ENCODE assay signal across 17 mouse cellular contexts in the genomic region with DNA sequence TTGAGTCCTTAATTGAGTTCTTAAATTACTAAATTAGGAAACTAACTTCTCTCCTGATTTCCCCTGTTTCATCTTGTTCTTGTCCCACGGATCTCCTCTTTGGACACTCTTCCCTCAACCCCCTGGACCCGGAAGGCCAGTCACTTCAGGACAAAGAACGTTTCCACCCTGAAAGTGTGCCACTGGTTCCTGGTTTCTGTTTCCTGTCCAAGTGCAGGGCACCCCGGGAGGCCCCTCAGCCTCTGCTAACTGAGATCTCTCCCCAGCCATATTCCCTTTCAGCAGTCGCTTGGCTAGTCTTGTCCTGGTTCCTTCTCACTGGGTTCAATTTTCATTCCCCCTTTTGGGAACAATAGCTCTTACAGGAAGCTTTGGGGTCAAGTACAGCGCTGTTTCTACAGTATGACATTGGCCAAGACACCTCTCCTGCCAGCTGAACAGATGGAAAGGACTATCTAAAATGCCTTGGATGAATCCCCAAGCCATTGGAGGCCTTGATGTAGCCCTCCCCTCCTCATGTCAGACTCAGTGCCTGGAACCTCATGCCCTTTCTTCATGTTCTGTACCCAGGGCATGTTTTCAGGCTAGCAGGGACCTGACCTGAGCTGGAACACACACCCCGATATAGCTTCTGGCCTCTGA.
DNase-seq lines count a peak whose midpoint lies in the region; ATAC-seq and TF ChIP-seq lines count a peak whose summit lies in the region.
"Had no signal": no experiment of that assay in that cellular context is flagged by ENCODE, and none has a peak within 500 bp of the region (broad histone marks: within the 10 kb centered on the region; RNA-seq: fewer than 3 reads in every experiment).

No protein-coding gene starts in this region.

- DNase-seq in heart, postnatal 0 days (ENCODE audit: low spot score): no peak
- DNase-seq in heart, postnatal 4 days: no peak
- peak; percentile 10 for DNase-seq in thymus, postnatal 25 days
- DNase-seq in thymus, adult 2 months: no peak
- DNase-seq in cerebellum, postnatal 36 days: peak; percentile 19 to 31
- DNase-seq in frontal cortex, postnatal 10 days (ENCODE audit: low spot score in 2 of 2): no peak
- no peak for DNase-seq in layer of hippocampus, postnatal 25 days (ENCODE audit: extremely low spot score in 1 of 2, low spot score in 1 of 2)
- DNase-seq: heart, adult 18-20 months; kidney, adult 8-10 months; lung, adult 18-20 months; right cerebral cortex, postnatal 14 days had no signal

- no peak for TF ChIP-seq EP300 in heart, postnatal 0 days (IDR thresholded peaks at IDR 0.05; ENCODE audit: low read depth)

- 64% methylated on average over 7 of the region's 7 CpGs for WGBS in heart, postnatal 0 days
- 55% methylated on average over 7 of the region's 7 CpGs for whole genome bisulfite sequencing in thymus, adult 2 months
- WGBS in intestine, embryonic 15.5 days: 52% methylated on average over 7 of the region's 7 CpGs

- peaks cover 11% of the 10 kb centered on the region; the same call in 1 of the 2 replicates for H3K4me1 ChIP-seq in heart, postnatal 0 days (ENCODE audit: control insufficient read depth, insufficient read depth)
- H3K4me1 ChIP-seq in thymus, adult 2 months (replicated peaks; ENCODE audit: control insufficient read depth, insufficient read depth, low read length): peaks cover 6% of the 10 kb centered on the region; the same call in 1 of the 2 replicates
- H3K4me1 ChIP-seq in intestine, embryonic 15.5 days (replicated peaks): peaks cover 13% of the 10 kb centered on the region

- H3K4me3 ChIP-seq in heart, postnatal 0 days (ENCODE audit: low read depth, low read length): no peak overlapping the region
- H3K4me3 ChIP-seq in thymus, adult 2 months (ENCODE audit: control insufficient read depth, insufficient read depth, low read length): no peak overlapping the region
- no peak overlapping the region for H3K4me3 ChIP-seq in intestine, embryonic 15.5 days (replicated peaks)
- H3K4me3 ChIP-seq: embryonic facial prominence, embryonic 12.5 days; hindbrain, embryonic 13.5 days; neural tube, embryonic 15.5 days; stomach, embryonic 15.5 days had no signal

- H3K36me3 ChIP-seq in heart, postnatal 0 days (replicated peaks; ENCODE audit: control insufficient read depth, insufficient read depth, low read length): no peaks in the 10 kb centered on the region
- no peaks in the 10 kb centered on the region for H3K36me3 ChIP-seq in thymus, adult 2 months (ENCODE audit: control insufficient read depth, insufficient read depth, low read length)
- H3K36me3 ChIP-seq in intestine, embryonic 15.5 days: no peaks in the 10 kb centered on the region
- H3K36me3 ChIP-seq: embryonic facial prominence, embryonic 12.5 days; hindbrain, embryonic 13.5 days; neural tube, embryonic 15.5 days; stomach, embryonic 15.5 days had no signal

- H3K9me3 ChIP-seq in heart, postnatal 0 days (replicated peaks; ENCODE audit: control insufficient read depth, low read length): no peaks in the 10 kb centered on the region
- no peaks in the 10 kb centered on the region for H3K9me3 ChIP-seq in intestine, embryonic 15.5 days
- H3K9me3 ChIP-seq: embryonic facial prominence, embryonic 12.5 days; hindbrain, embryonic 13.5 days; neural tube, embryonic 15.5 days; stomach, embryonic 15.5 days had no signal

- H3K27ac ChIP-seq in heart, postnatal 0 days (ENCODE audit: low read depth): peak overlapping the region; percentile 25; the same call in 1 of the 2 replicates
- no peak overlapping the region for H3K27ac ChIP-seq in thymus, adult 2 months (ENCODE audit: control insufficient read depth, insufficient read depth, low read length)
- no peak overlapping the region for H3K27ac ChIP-seq in intestine, embryonic 15.5 days
- H3K27ac ChIP-seq: embryonic facial prominence, embryonic 12.5 days; hindbrain, embryonic 13.5 days; neural tube, embryonic 15.5 days; stomach, embryonic 15.5 days had no signal

- TF ChIP-seq CTCF in heart, postnatal 0 days (IDR thresholded peaks at IDR 0.05; ENCODE audit: low read depth): no peak
- TF ChIP-seq CTCF in thymus, adult 2 months (IDR thresholded peaks at IDR 0.05; ENCODE audit: borderline replicate concordance, control insufficient read depth, extremely low read depth, insufficient read depth, low read length, poor library complexity): no peak

- H3K9ac ChIP-seq in heart, postnatal 0 days (replicated peaks; ENCODE audit: low read depth, low read length): no peak overlapping the region
- H3K9ac ChIP-seq in intestine, embryonic 15.5 days: no peak overlapping the region
- H3K9ac ChIP-seq: embryonic facial prominence, embryonic 12.5 days; hindbrain, embryonic 13.5 days; neural tube, embryonic 15.5 days; stomach, embryonic 15.5 days had no signal

- H3K4me2 ChIP-seq in heart, postnatal 0 days (ENCODE audit: low read depth, low read length): no peak overlapping the region
- no peak overlapping the region for H3K4me2 ChIP-seq in intestine, embryonic 15.5 days (replicated peaks)
- H3K4me2 ChIP-seq: embryonic facial prominence, embryonic 12.5 days; hindbrain, embryonic 13.5 days; neural tube, embryonic 15.5 days had no signal

- TF ChIP-seq POLR2A in thymus, adult 2 months (IDR thresholded peaks at IDR 0.05; ENCODE audit: control insufficient read depth, extremely low read depth, insufficient read depth, low read length, poor library complexity): no peak

- H3K27me3 ChIP-seq in heart, postnatal 0 days (ENCODE audit: control insufficient read depth, insufficient read depth, low read length): no peaks in the 10 kb centered on the region
- no peaks in the 10 kb centered on the region for H3K27me3 ChIP-seq in thymus, adult 2 months (ENCODE audit: control insufficient read depth, insufficient read depth, low read length)
- no peaks in the 10 kb centered on the region for H3K27me3 ChIP-seq in intestine, embryonic 15.5 days (replicated peaks)
- H3K27me3 ChIP-seq: embryonic facial prominence, embryonic 12.5 days; stomach, embryonic 15.5 days had no signal

- no peak for ATAC-seq in heart, postnatal 0 days (ENCODE audit: insufficient read depth, low read depth)
- no peak for ATAC-seq in intestine, embryonic 15.5 days
- ATAC-seq: forebrain, embryonic 16.5 days had no signal

Comparison
In these comparisons a context has a peak if more than half of its experiments do, and no peak if none do; other contexts are left out.
1. DNase-seq: peak in thymus, postnatal 25 days (single experiment) and cerebellum, postnatal 36 days (2 of 2); none in heart, postnatal 0 days (single experiment), heart, postnatal 4 days (single experiment), thymus, adult 2 months (single experiment), frontal cortex, postnatal 10 days (0 of 2) and layer of hippocampus, postnatal 25 days (0 of 2).